Mouse (Mus musculus) liver, adult 2 months (tissue): ENCODE results near the gene Trim44.

ENCODE experiments used
- CTCF ChIP-seq: fragments of 200-500 bp; IDR thresholded peaks from 2 replicates; pipeline ENCODE4 v1.5.1; 2011; ENCODE audit warnings: low read depth, low read length, control low read depth
- POLR2A ChIP-seq: fragments of 200-500 bp; IDR thresholded peaks from 2 replicates; pipeline ENCODE4 v1.6.1; 2011; ENCODE audit warnings: low read length, control low read depth; ENCODE audit not compliant: insufficient read depth; ENCODE audit errors: extremely low read depth

DNA sequence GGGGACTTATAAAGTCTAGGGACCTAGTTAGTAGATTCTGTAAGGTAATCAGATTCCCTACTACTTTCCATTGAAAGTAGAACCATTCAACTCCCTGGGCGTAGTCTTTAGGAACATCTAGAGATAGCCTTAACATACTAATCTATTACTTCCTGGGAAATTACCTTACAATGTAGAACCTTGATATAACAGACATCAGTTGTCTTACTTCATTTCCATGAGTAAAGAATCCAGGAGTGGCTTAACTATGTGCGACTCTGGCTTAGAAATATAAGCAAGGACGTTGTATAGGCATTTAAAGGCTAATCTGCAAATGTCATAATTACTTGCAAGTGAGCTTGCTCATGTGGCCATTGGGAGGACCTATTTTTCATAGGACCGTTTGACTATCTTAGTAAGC, 4.3 kb downstream of the Trim44 start:
- no peak for TF ChIP-seq CTCF
- no peak for TF ChIP-seq POLR2A
